Mouse (Mus musculus) cerebellum, adult (tissue): ENCODE measurements at regions not wholly inside any gene's neighbourhood (a gene's known extent, or its start where the extent isn't known, plus 50 kb on each side); places are given as distances from the start of the nearest gene placed in this dataset.

Source experiments
- ATAC-seq: cut with Nextera tagmentation; 2 replicates; pipeline ENCODE4 v1.9.2; 2017; ENCODE audit warnings: mild to moderate bottlenecking, moderate library complexity, mixed read lengths; ENCODE audit not compliant: insufficient number of reproducible peaks, low FRiP score, low TSS enrichment

- ATAC-seq, result no peak
Measured at GRCm38 (mm10) chr16:92899704-92900103, 73.8 kb upstream of the Runx1 start.

- ATAC-seq, result no peak
Measured at GRCm38 (mm10) chr16:92891741-92892140, 65.8 kb upstream of the Runx1 start.

DNA sequence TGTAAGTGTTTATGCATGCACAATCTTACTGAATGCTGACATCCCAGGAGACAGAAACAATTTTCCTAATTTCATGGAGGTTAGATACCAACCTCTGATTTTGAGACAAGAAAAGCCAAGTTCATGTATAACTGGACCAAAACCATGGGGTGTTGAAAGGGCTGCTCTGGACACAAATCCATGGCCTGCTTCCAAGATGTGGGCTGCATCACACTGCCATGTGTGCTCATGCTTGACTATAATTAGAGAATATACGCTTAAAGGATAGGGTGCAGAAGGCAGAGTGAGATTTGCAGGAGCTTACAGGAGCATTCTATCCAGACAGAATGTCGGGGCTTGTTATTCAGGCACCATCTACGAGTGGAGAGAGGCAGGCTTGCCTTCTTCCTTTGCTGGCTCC is 64.8 kb upstream of the Runx1 start:
- no peak for ATAC-seq

DNA sequence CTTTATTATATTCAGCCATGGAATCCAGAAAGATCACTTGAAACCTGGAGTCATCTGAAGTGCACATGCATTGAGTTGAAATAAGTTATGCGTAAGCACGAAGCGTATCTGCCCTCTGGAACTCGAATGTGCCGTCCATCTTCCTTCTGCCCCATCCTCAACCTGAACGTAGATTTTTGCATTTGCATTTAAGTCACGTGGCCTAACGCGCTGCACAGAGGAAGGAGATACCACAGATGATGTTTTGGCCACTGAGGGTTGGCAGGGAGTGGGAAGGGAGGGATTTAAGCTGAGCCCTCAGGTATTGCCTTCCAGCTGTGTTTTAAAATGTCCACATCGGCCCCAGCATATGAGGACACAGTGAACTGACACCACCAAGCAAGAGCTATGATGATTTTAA is 63.6 kb upstream of the Runx1 start:
- ATAC-seq, result no peak

- ATAC-seq, result no peak
Measured at GRCm38 (mm10) chr16:92886226-92886625, 60.3 kb upstream of the Runx1 start.

GRCm38 (mm10) chr16:92883821-92884272 is 57.9 kb upstream of the Runx1 start:
- no peak for ATAC-seq

GRCm38 (mm10) chr16:92880356-92881043 is 54.6 kb upstream of the Runx1 start:
- no peak for ATAC-seq

DNA sequence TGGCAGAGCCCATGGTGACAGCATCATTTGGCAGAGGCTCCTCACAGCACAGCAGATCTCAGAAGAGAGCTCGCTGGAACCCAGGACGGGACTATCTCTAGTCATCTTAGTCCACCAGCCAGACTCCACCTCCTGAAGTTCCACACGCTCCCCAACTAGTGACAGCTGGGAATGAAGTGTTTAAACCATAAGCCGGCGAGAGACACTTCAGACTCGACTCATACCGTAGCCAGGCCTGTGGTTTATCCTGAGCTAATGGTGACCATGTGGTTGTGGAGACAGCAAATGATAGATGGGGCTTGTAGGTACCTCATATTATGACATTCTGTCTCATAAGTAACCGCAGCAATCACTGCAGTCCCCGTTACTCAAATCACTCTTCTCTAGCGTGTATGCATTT is 52.1 kb upstream of the Runx1 start:
- no peak for ATAC-seq
